Mouse (Mus musculus): ENCODE results near the gene Gnl3.

Gnl3 gene

GRCm38 (mm10) chr14:31018860-31019291, at the start of gene Gnl3, which contains the start of gene Pbrm1:
Gene Gnl3, minus strand, starts transcription at chr14:31019152.
Gene Pbrm1, plus strand, starts transcription at chr14:31019138.
- peak; percentile 97 to 98 for DNase-seq

GRCm38 (mm10) chr14:31062277-31062676, 43.3 kb upstream of the Gnl3 start:
- DNase-seq, result no peak

GRCm38 (mm10) chr14:31045817-31046216, 26.9 kb upstream of the Gnl3 start:
- DNase-seq, result no peak

GRCm38 (mm10) chr14:31045296-31045695, 26.3 kb upstream of the Gnl3 start:
- no peak for DNase-seq

- DNase-seq, result no peak
These were observed 6.8 kb upstream of the Gnl3 start for GRCm38 (mm10) chr14:31025785-31026184.

- no peak for DNase-seq
These were observed 3.6 kb upstream of the Gnl3 start for GRCm38 (mm10) chr14:31022579-31022978.

- peak in 1 of 2 experiments; percentile 77 for DNase-seq
These were observed 616 bp upstream of the Gnl3 start for GRCm38 (mm10) chr14:31019331-31020205.

- DNase-seq, result no peak
These were observed 1.1 kb downstream of the Gnl3 start for GRCm38 (mm10) chr14:31017854-31018253.

- no peak for DNase-seq
These were observed 2.9 kb downstream of the Gnl3 start for GRCm38 (mm10) chr14:31016063-31016462.

- no peak for DNase-seq
These were observed 5.0 kb downstream of the Gnl3 start for GRCm38 (mm10) chr14:31013928-31014327.

GRCm38 (mm10) chr14:31011588-31011987, 7.4 kb downstream of the Gnl3 start:
- DNase-seq, result no peak

- DNase-seq, result no peak
These were observed 12.2 kb downstream of the Gnl3 start for GRCm38 (mm10) chr14:31006779-31007178.

GRCm38 (mm10) chr14:31004527-31004926, 14.4 kb downstream of the Gnl3 start:
- DNase-seq, result no peak

GRCm38 (mm10) chr14:31001307-31002205, 17.4 kb downstream of the Gnl3 start, which contains the start of the genes Glt8d1 and Spcs1:
Gene Glt8d1, plus strand, starts transcription at chr14:31001400.
Gene Spcs1, minus strand, starts transcription at chr14:31001672.
- DNase-seq, result peak; percentile 83 to 86

- no peak for DNase-seq
These were observed 18.1 kb downstream of the Gnl3 start for GRCm38 (mm10) chr14:31000816-31001306.

- DNase-seq, result no peak
These were observed 18.6 kb downstream of the Gnl3 start for GRCm38 (mm10) chr14:31000356-31000755.

GRCm38 (mm10) chr14:30996417-30996816, 22.5 kb downstream of the Gnl3 start:
- DNase-seq, result no peak

GRCm38 (mm10) chr14:30976222-30976621, 42.7 kb downstream of the Gnl3 start:
- DNase-seq, result no peak

GRCm38 (mm10) chr14:30974204-30974603, 44.7 kb downstream of the Gnl3 start:
- peak in 1 of 2 experiments; percentile 9 for DNase-seq

Data from cerebellum, postnatal 36 days (tissue).